Mouse (Mus musculus) cerebellum, adult 2 months (tissue): ENCODE data around the gene Ism1.

Experiments used
- CTCF ChIP-seq: fragments of 200-500 bp; IDR thresholded peaks from 2 replicates; pipeline ENCODE4 v1.5.1; 2011; ENCODE audit warnings: low read depth, mild to moderate bottlenecking, control low read depth, low read length, moderate library complexity, borderline replicate concordance; ENCODE audit not compliant: insufficient read depth
- POLR2A ChIP-seq: fragments of 200-500 bp; IDR thresholded peaks from 2 replicates; pipeline ENCODE4 v1.6.1; 2011; ENCODE audit warnings: low read length, control low read depth, borderline replicate concordance; ENCODE audit not compliant: insufficient read depth

- no peak for TF ChIP-seq POLR2A
- TF ChIP-seq CTCF: no peak
Observed at GRCm38 (mm10) chr2:139634506-139634905, 43.5 kb upstream of the Ism1 start.
